In the genomic region with DNA sequence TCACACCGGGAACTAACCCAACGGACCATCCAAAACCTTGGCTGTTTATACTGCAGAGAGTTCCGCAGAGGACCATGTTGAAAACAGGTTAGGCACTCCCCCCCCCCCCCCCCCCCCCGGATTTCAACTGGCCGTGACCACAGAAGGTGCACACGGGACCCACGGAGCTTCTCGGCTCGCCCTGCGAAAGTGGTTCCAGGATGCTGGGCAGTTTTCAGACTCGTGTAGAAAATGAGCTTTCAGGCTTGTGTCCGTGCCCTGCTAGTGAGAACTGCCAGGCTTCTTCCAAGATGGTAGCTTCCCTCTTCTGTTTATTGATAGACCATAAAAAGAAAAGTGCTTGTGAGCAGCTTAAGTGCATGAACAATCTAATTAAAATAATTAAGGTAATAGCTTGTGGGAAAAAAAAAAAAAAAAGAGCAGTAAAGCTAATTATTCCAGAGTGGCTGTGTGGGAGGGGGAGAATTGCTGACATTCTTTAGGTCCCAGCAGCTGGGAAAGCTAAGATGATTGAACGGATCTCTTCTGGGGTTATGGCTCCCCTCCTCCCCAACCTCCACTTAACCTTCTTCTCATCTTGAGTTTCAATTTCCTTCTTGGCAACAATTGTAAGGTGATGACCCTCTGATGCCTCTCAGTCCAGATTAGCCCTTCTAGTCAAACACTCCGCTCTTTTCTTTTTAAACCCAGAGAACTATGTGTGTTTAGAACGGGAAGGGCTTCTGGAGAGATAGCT, we compare ENCODE assay signal across 9 mouse cellular contexts.
A peak's percentile ranks its signal among the peaks of the same experiment; 100 is the strongest.
DNase-seq lines count a peak whose midpoint lies in the region; ATAC-seq and TF ChIP-seq lines count a peak whose summit lies in the region.
"Had no signal": no experiment of that assay in that cellular context is flagged by ENCODE, and none has a peak within 500 bp of the region (broad histone marks: within the 10 kb centered on the region; RNA-seq: fewer than 3 reads in every experiment).

No protein-coding gene starts in this region.

- WGBS in kidney, adult 2 months, result 22% methylated on average over 15 of the region's 15 CpGs
- WGBS in embryonic facial prominence, embryonic 11.5 days, result 17% methylated on average over 15 of the region's 15 CpGs
- 29% methylated on average over 15 of the region's 15 CpGs for WGBS in hindbrain, embryonic 13.5 days
- 25% methylated on average over 15 of the region's 15 CpGs for WGBS in liver, embryonic 15.5 days (ENCODE audit: insufficient replicate concordance)

- DNase-seq in kidney, adult 2 months, result peak; percentile 51
- no peak for DNase-seq in kidney, adult 8-10 months
- peak; percentile 48 for DNase-seq in embryonic facial prominence, embryonic 11.5 days (ENCODE audit: low spot score)
- no peak for DNase-seq in urinary bladder, postnatal 4 days (ENCODE audit: low spot score in 2 of 2)
- DNase-seq in cerebellum, postnatal 14 days, result no peak
- DNase-seq: left cerebral cortex, postnatal 4 days had no signal

- peak overlapping the region; percentile 92 for H3K27ac ChIP-seq in kidney, adult 2 months (ENCODE audit: insufficient read depth, low read depth, low read length)
- H3K27ac ChIP-seq in embryonic facial prominence, embryonic 11.5 days (replicated peaks; ENCODE audit: low read depth, low read length), result no peak overlapping the region
- H3K27ac ChIP-seq in hindbrain, embryonic 13.5 days, result no peak overlapping the region
- no peak overlapping the region for H3K27ac ChIP-seq in liver, embryonic 15.5 days (replicated peaks)

- H3K4me3 ChIP-seq in kidney, adult 2 months (ENCODE audit: insufficient read depth, low read depth, low read length), result peak overlapping the region; percentile 40; the same call in 1 of the 2 replicates
- no peak overlapping the region for H3K4me3 ChIP-seq in embryonic facial prominence, embryonic 11.5 days (ENCODE audit: low read depth, low read length)
- H3K4me3 ChIP-seq in hindbrain, embryonic 13.5 days, result no peak overlapping the region
- H3K4me3 ChIP-seq in liver, embryonic 15.5 days (replicated peaks), result no peak overlapping the region

- no peak for TF ChIP-seq POLR2A in kidney, adult 2 months (IDR thresholded peaks at IDR 0.05; ENCODE audit: low read depth, low read length)

- peaks cover 20% of the 10 kb centered on the region; the same call in 1 of the 2 replicates for H3K4me1 ChIP-seq in kidney, adult 2 months (ENCODE audit: control insufficient read depth, insufficient read depth, low read length)
- no peaks in the 10 kb centered on the region for H3K4me1 ChIP-seq in embryonic facial prominence, embryonic 11.5 days (ENCODE audit: control insufficient read depth, insufficient read depth, low read length)
- H3K4me1 ChIP-seq in hindbrain, embryonic 13.5 days (replicated peaks), result 0 out of 2 replicates have a peak, but pooled peaks cover 9% of the 10 kb centered on the region
- peaks cover 9% of the 10 kb centered on the region for H3K4me1 ChIP-seq in liver, embryonic 15.5 days (replicated peaks)

- no peaks in the 10 kb centered on the region for H3K27me3 ChIP-seq in kidney, adult 2 months (replicated peaks; ENCODE audit: control insufficient read depth, insufficient read depth, low read length)
- H3K27me3 ChIP-seq in embryonic facial prominence, embryonic 11.5 days (ENCODE audit: control insufficient read depth, insufficient read depth, low read length), result no peaks in the 10 kb centered on the region
- peaks cover 12% of the 10 kb centered on the region for H3K27me3 ChIP-seq in hindbrain, embryonic 13.5 days
- no peaks in the 10 kb centered on the region for H3K27me3 ChIP-seq in liver, embryonic 15.5 days

- H3K4me2 ChIP-seq in embryonic facial prominence, embryonic 11.5 days (ENCODE audit: low read depth, low read length), result peak overlapping the region; percentile 16; the same call in 1 of the 2 replicates
- peak overlapping the region; percentile 19; the same call in 1 of the 2 replicates for H3K4me2 ChIP-seq in hindbrain, embryonic 13.5 days
- peak overlapping the region; percentile 16; the same call in 1 of the 2 replicates for H3K4me2 ChIP-seq in liver, embryonic 15.5 days

- TF ChIP-seq CTCF in kidney, adult 2 months (conservative IDR thresholded peaks at IDR 0.05; ENCODE audit: insufficient read depth, insufficient read length, low read depth, low read length), result no peak

- H3K9ac ChIP-seq in embryonic facial prominence, embryonic 11.5 days (replicated peaks; ENCODE audit: low read length), result no peak overlapping the region
- H3K9ac ChIP-seq in hindbrain, embryonic 13.5 days, result no peak overlapping the region
- H3K9ac ChIP-seq in liver, embryonic 15.5 days, result no peak overlapping the region

- H3K36me3 ChIP-seq in kidney, adult 2 months (ENCODE audit: control insufficient read depth, insufficient read depth, low read length), result no peaks in the 10 kb centered on the region
- no peaks in the 10 kb centered on the region for H3K36me3 ChIP-seq in embryonic facial prominence, embryonic 11.5 days (replicated peaks; ENCODE audit: control insufficient read depth, insufficient read depth, low read depth, low read length)
- no peaks in the 10 kb centered on the region for H3K36me3 ChIP-seq in hindbrain, embryonic 13.5 days
- no peaks in the 10 kb centered on the region for H3K36me3 ChIP-seq in liver, embryonic 15.5 days (replicated peaks)

- ATAC-seq in embryonic facial prominence, embryonic 11.5 days (replicated peaks; ENCODE audit: insufficient number of reproducible peaks, low FRiP score, low TSS enrichment, low read depth), result no peak
- 0 out of 2 replicates have a peak, but pooled peaks have one; percentile 15 for ATAC-seq in hindbrain, embryonic 13.5 days (ENCODE audit: low FRiP score)
- ATAC-seq in liver, embryonic 15.5 days (ENCODE audit: insufficient read depth), result no peak
- no peak for ATAC-seq in megakaryocyte progenitor cell, adult 5-6 weeks (replicated peaks; ENCODE audit: poor library complexity)

- H3K9me3 ChIP-seq in embryonic facial prominence, embryonic 11.5 days (replicated peaks; ENCODE audit: control insufficient read depth, low read length), result no peaks in the 10 kb centered on the region
- H3K9me3 ChIP-seq in hindbrain, embryonic 13.5 days, result no peaks in the 10 kb centered on the region
- H3K9me3 ChIP-seq in liver, embryonic 15.5 days (replicated peaks), result no peaks in the 10 kb centered on the region

Comparison
In these comparisons a context has a peak if more than half of its experiments do, and no peak if none do; other contexts are left out.
1. DNase-seq: peak in kidney, adult 2 months (single experiment) and embryonic facial prominence, embryonic 11.5 days (single experiment); none in kidney, adult 8-10 months (0 of 2), urinary bladder, postnatal 4 days (0 of 2) and cerebellum, postnatal 14 days (0 of 2).
2. Peak in every context shown above with its lines, with median percentiles within 50 percentile points of each other: H3K4me2 ChIP-seq.